Comparison of ENCODE assay signal across 9 mouse cellular contexts in the genomic region with DNA sequence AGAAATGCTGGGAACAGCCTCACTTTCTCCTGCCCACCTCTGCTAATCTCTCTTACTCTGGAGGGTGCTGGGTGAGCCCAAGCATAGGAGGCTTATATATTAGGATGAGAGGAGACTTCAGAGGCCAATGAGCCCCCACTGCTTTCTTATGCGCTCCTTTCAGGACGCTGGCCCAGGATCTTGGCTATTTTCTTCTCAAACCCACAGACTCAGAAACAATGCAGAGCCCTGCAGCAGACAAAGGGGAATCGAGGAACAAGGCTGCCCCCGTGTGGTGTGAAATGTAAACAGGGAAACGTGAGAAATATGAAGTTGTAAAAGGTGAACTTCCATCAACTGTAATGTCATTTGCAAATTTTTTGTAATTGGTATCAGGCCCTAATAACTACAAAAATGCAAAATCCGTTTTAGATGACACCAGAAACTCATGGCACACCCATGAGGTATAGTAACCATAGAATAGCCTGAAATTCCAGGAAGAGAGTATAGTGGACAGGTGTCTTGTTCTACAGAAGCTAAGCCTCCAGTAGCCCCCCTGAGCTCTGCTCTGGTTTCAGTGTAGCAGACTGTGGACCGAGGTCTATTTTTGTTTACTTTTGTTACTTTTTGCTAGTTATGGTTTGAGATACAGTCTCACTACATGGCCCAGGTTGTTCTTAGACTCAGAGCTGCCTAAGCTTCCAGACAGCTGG. TPM values are rescaled to one million over a fixed set of nuclear protein-coding genes. Genes with fewer than 3 reads are reported as not detected.
DNase-seq lines count a peak whose midpoint lies in the region; ATAC-seq and TF ChIP-seq lines count a peak whose summit lies in the region.
"Had no signal": no experiment of that assay in that cellular context is flagged by ENCODE, and none has a peak within 500 bp of the region (broad histone marks: within the 10 kb centered on the region; RNA-seq: fewer than 3 reads in every experiment).

No protein-coding gene starts in this region.

- H3K4me3 ChIP-seq in kidney, embryonic 14.5 days (ENCODE audit: low read length) = no peak overlapping the region
- no peak overlapping the region for H3K4me3 ChIP-seq in hindbrain, embryonic 16.5 days (ENCODE audit: low read length)
- no peak overlapping the region for H3K4me3 ChIP-seq in limb, embryonic 11.5 days (ENCODE audit: low read depth, low read length)
- H3K4me3 ChIP-seq in olfactory bulb, adult 2 months (ENCODE audit: insufficient read depth, low read depth, low read length) = no peak overlapping the region
- H3K4me3 ChIP-seq: limb, embryonic 15.5 days had no signal

- H3K9ac ChIP-seq in kidney, embryonic 14.5 days (ENCODE audit: low read depth, low read length) = no peak overlapping the region
- peak overlapping the region; percentile 48 for H3K9ac ChIP-seq in hindbrain, embryonic 16.5 days (ENCODE audit: low read depth, low read length)
- no peak overlapping the region for H3K9ac ChIP-seq in limb, embryonic 11.5 days (ENCODE audit: low read length)
- H3K9ac ChIP-seq: limb, embryonic 15.5 days had no signal

- no peaks in the 10 kb centered on the region for H3K36me3 ChIP-seq in kidney, embryonic 14.5 days (ENCODE audit: control insufficient read depth, insufficient read depth, low read length)
- no peaks in the 10 kb centered on the region for H3K36me3 ChIP-seq in hindbrain, embryonic 16.5 days (ENCODE audit: control insufficient read depth, insufficient read depth, low read length)
- no peaks in the 10 kb centered on the region for H3K36me3 ChIP-seq in limb, embryonic 11.5 days (ENCODE audit: control insufficient read depth, insufficient read depth, low read length)
- H3K36me3 ChIP-seq: limb, embryonic 15.5 days had no signal

- WGBS in kidney, embryonic 14.5 days = 16% methylated on average over 7 of the region's 7 CpGs
- 13% methylated on average over 7 of the region's 7 CpGs for WGBS in hindbrain, embryonic 16.5 days
- WGBS in limb, embryonic 11.5 days = 19% methylated on average over 7 of the region's 7 CpGs
- 8% methylated on average over 7 of the region's 7 CpGs for WGBS in olfactory bulb, adult 2 months

- H3K9me3 ChIP-seq in kidney, embryonic 14.5 days (ENCODE audit: control insufficient read depth, low read length) = no peaks in the 10 kb centered on the region
- no peaks in the 10 kb centered on the region for H3K9me3 ChIP-seq in hindbrain, embryonic 16.5 days (ENCODE audit: control insufficient read depth, low read length)
- H3K9me3 ChIP-seq in limb, embryonic 11.5 days (ENCODE audit: control insufficient read depth, low read length) = no peaks in the 10 kb centered on the region
- H3K9me3 ChIP-seq: limb, embryonic 15.5 days had no signal

- TF ChIP-seq CTCF in olfactory bulb, adult 2 months (IDR thresholded peaks at IDR 0.05; ENCODE audit: insufficient read depth, low read depth, low read length) = peak; percentile 24; the same call in 1 of the 2 replicates

- ATAC-seq in kidney, embryonic 14.5 days (ENCODE audit: low FRiP score, low TSS enrichment) = no peak
- peak; percentile 81 for ATAC-seq in hindbrain, embryonic 16.5 days
- ATAC-seq in limb, embryonic 11.5 days (ENCODE audit: insufficient number of reproducible peaks, low FRiP score, low TSS enrichment, low read depth) = no peak

- H3K4me1 ChIP-seq in kidney, embryonic 14.5 days (ENCODE audit: control insufficient read depth, insufficient read depth, low read length) = no peaks in the 10 kb centered on the region
- H3K4me1 ChIP-seq in hindbrain, embryonic 16.5 days (ENCODE audit: control insufficient read depth, insufficient read depth, low read depth, low read length) = peaks cover 2% of the 10 kb centered on the region; the same call in 1 of the 2 replicates
- no peaks in the 10 kb centered on the region for H3K4me1 ChIP-seq in limb, embryonic 11.5 days (ENCODE audit: control insufficient read depth, insufficient read depth, low read length)
- H3K4me1 ChIP-seq in olfactory bulb, adult 2 months (ENCODE audit: control insufficient read depth, insufficient read depth, low read length) = peaks cover 3% of the 10 kb centered on the region; the same call in 1 of the 2 replicates
- H3K4me1 ChIP-seq: limb, embryonic 15.5 days had no signal

- peak; percentile 42 for DNase-seq in kidney, adult 18-20 months
- DNase-seq in R1 (ENCODE audit: low read depth, low spot score) = peak; percentile 23
- peak; percentile 76 for DNase-seq in embryo, embryonic 10 days (ENCODE audit: low spot score)
- peak; percentile 71 for DNase-seq in limb, embryonic 11.5 days (ENCODE audit: low spot score)
- no peak for DNase-seq in yolk sac, embryonic 10.5 days (ENCODE audit: low spot score)

- H3K4me2 ChIP-seq in kidney, embryonic 14.5 days (replicated peaks; ENCODE audit: low read depth, low read length) = no peak overlapping the region
- peak overlapping the region; percentile 32; the same call in 1 of the 2 replicates for H3K4me2 ChIP-seq in hindbrain, embryonic 16.5 days (ENCODE audit: low read length)
- no peak overlapping the region for H3K4me2 ChIP-seq in limb, embryonic 11.5 days (ENCODE audit: low read depth, severe bottlenecking)
- H3K4me2 ChIP-seq: limb, embryonic 15.5 days had no signal

- TF ChIP-seq POLR2A in olfactory bulb, adult 2 months (IDR thresholded peaks at IDR 0.05; ENCODE audit: insufficient read depth, low read depth, low read length) = no peak

- H3K27me3 ChIP-seq in kidney, embryonic 14.5 days (ENCODE audit: control insufficient read depth, insufficient read depth, low read length) = no peaks in the 10 kb centered on the region
- no peaks in the 10 kb centered on the region for H3K27me3 ChIP-seq in hindbrain, embryonic 16.5 days (replicated peaks; ENCODE audit: control insufficient read depth, insufficient read depth, low read length)
- H3K27me3 ChIP-seq in limb, embryonic 11.5 days (ENCODE audit: control insufficient read depth, insufficient read depth, low read length) = no peaks in the 10 kb centered on the region

- no peak overlapping the region for H3K27ac ChIP-seq in kidney, embryonic 14.5 days (ENCODE audit: low read depth, low read length)
- no peak overlapping the region for H3K27ac ChIP-seq in hindbrain, embryonic 16.5 days (ENCODE audit: low read depth, low read length)
- no peak overlapping the region for H3K27ac ChIP-seq in limb, embryonic 11.5 days (replicated peaks; ENCODE audit: low read depth, low read length)
- no peak overlapping the region for H3K27ac ChIP-seq in olfactory bulb, adult 2 months (ENCODE audit: insufficient read depth, low read depth, low read length)
- H3K27ac ChIP-seq: limb, embryonic 15.5 days had no signal

RNA-seq across cellular contexts. Expression of a gene that starts 43.8 kb away (rescaled TPM):
- 331 and 384 TPM in 2 replicates for polyA plus RNA-seq in kidney, embryonic 14.5 days (2014; fragmentation: Nextera tagmentation; extraction: Ambion mirVana)
- polyA plus RNA-seq in hindbrain, embryonic 16.5 days (2015; fragmentation: Nextera tagmentation; extraction: Ambion mirVana) = 1.5 and 1.9 TPM in 2 replicates
- 0.54 TPM in 1 of 2 replicates, not detected in the other for polyA plus RNA-seq in limb, embryonic 11.5 days (2014; fragmentation: Nextera tagmentation; extraction: Ambion mirVana)
- not detected in 2 replicates for polyA plus RNA-seq in olfactory bulb, adult 2 months (2012; ENCODE audit: insufficient read depth, insufficient read length, low replicate concordance, missing spikeins)

RNA-seq across cellular contexts. Expression of a gene that starts 44.4 kb away (rescaled TPM):
- polyA plus RNA-seq in kidney, embryonic 14.5 days (2014; fragmentation: Nextera tagmentation; extraction: Ambion mirVana) = 73.3 and 75.9 TPM in 2 replicates
- 71.3 and 83.9 TPM in 2 replicates for polyA plus RNA-seq in hindbrain, embryonic 16.5 days (2015; fragmentation: Nextera tagmentation; extraction: Ambion mirVana)
- 88.7 and 91.3 TPM in 2 replicates for polyA plus RNA-seq in limb, embryonic 11.5 days (2014; fragmentation: Nextera tagmentation; extraction: Ambion mirVana)
- not detected in 2 replicates for polyA plus RNA-seq in olfactory bulb, adult 2 months (2012; ENCODE audit: insufficient read depth, insufficient read length, low replicate concordance, missing spikeins)

Comparison
In these comparisons a context has a peak if more than half of its experiments do, and no peak if none do; other contexts are left out.
1. RNA of a gene that starts 43.8 kb away (polyA plus RNA-seq): 331 to 384 TPM in kidney, embryonic 14.5 days; 1.5 to 1.9 TPM in hindbrain, embryonic 16.5 days, 0.54 TPM in limb, embryonic 11.5 days and not detected in olfactory bulb, adult 2 months; every median in the first group is over 100 times any median in the second.